Mouse (Mus musculus): ENCODE results near the gene Plgrkt. TPM values are rescaled to one million over a fixed set of nuclear protein-coding genes. Genes with fewer than 3 reads are reported as not detected.
"Not testable (repeated sequence)": the region's sequence is repeated elsewhere in the genome, so short reads cannot be mapped to it uniquely, and the experiment has no call there.

Plgrkt gene
- 9.8 and 55.6 TPM in 2 replicates for total RNA-seq (2014; rRNA removed; ENCODE audit: low replicate concordance)
- 53.5 and 60.3 TPM in 2 replicates for polyA plus RNA-seq (2015; fragmentation: Nextera tagmentation; extraction: Ambion mirVana)

GRCm38 (mm10) chr19:29366969-29367622 is at the start of gene Plgrkt, which contains the start of gene Cd274:
Gene Plgrkt (minus strand): TSS chr19:29367390.
Gene Cd274 (plus strand): TSS chr19:29367455.
- H3K27ac ChIP-seq (ENCODE audit: low read depth): peak within 1 kb of the TSS; percentile 66
- no peaks in the 10 kb centered on the region for H3K27me3 ChIP-seq (ENCODE audit: control insufficient read depth, insufficient read depth, low read length)
- peak within 1 kb of the TSS; percentile 51 for H3K9ac ChIP-seq (replicated peaks; ENCODE audit: low read depth, low read length)
- no peaks in the 10 kb centered on the region for H3K36me3 ChIP-seq (replicated peaks; ENCODE audit: control insufficient read depth, insufficient read depth, low read length)
- WGBS: 1% methylated on average over 26 of the region's 26 CpGs
- TF ChIP-seq CTCF (IDR thresholded peaks at IDR 0.05; ENCODE audit: low read depth) (no peak), EP300 (IDR thresholded peaks at IDR 0.05; ENCODE audit: low read depth) (no peak)
- peak within 1 kb of the TSS; percentile 71 for H3K4me3 ChIP-seq (ENCODE audit: low read depth, low read length)
- no peaks in the 10 kb centered on the region; the same call in 1 of the 2 replicates for H3K4me1 ChIP-seq (ENCODE audit: control insufficient read depth, insufficient read depth)
- H3K9me3 ChIP-seq (replicated peaks; ENCODE audit: control insufficient read depth, low read length): no peaks in the 10 kb centered on the region
- H3K4me2 ChIP-seq (ENCODE audit: low read depth, low read length): peak within 1 kb of the TSS; percentile 89
- peak; percentile 80 for DNase-seq (ENCODE audit: low spot score)
- ATAC-seq (ENCODE audit: insufficient read depth, low read depth): peak; percentile 77

GRCm38 (mm10) chr19:29416393-29416902 is 49.3 kb upstream of the Plgrkt start:
- no peak for ATAC-seq (ENCODE audit: insufficient read depth, low read depth)
- no peaks in the 10 kb centered on the region for H3K27me3 ChIP-seq (ENCODE audit: control insufficient read depth, insufficient read depth, low read length)
- no peak overlapping the region for H3K27ac ChIP-seq (ENCODE audit: low read depth)
- no peak overlapping the region for H3K9ac ChIP-seq (replicated peaks; ENCODE audit: low read depth, low read length)
- H3K4me1 ChIP-seq (ENCODE audit: control insufficient read depth, insufficient read depth): peaks cover 6% of the 10 kb centered on the region
- no peak for DNase-seq (ENCODE audit: low spot score)
- no peaks in the 10 kb centered on the region for H3K36me3 ChIP-seq (replicated peaks; ENCODE audit: control insufficient read depth, insufficient read depth, low read length)
- TF ChIP-seq CTCF (IDR thresholded peaks at IDR 0.05; ENCODE audit: low read depth) (no peak), EP300 (IDR thresholded peaks at IDR 0.05; ENCODE audit: low read depth) (no peak)
- H3K4me3 ChIP-seq (ENCODE audit: low read depth, low read length): no peak overlapping the region
- H3K9me3 ChIP-seq (replicated peaks; ENCODE audit: control insufficient read depth, low read length): no peaks in the 10 kb centered on the region
- WGBS: 68% methylated on average over 3 of the region's 3 CpGs
- no peak overlapping the region for H3K4me2 ChIP-seq (ENCODE audit: low read depth, low read length)

DNA sequence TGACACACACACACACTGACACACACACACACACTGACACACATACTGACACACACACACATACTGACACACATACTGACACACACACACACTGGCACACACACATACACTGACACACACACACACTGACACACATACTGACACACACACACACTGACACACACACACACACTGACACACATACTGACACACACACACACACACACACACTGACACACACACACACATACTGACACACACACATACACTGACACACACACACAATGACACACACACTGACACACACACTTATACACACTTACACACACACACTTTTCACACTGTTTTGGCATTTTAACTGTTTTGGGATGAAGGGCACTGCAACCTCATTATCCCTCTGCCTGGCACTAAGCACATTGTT is 47.7 kb upstream of the Plgrkt start:
- H3K9ac ChIP-seq (replicated peaks; ENCODE audit: low read depth, low read length); ATAC-seq (ENCODE audit: insufficient read depth, low read depth); H3K27me3 ChIP-seq (ENCODE audit: control insufficient read depth, insufficient read depth, low read length); H3K27ac ChIP-seq (ENCODE audit: low read depth); H3K36me3 ChIP-seq (replicated peaks; ENCODE audit: control insufficient read depth, insufficient read depth, low read length); H3K4me2 ChIP-seq (ENCODE audit: low read depth, low read length); DNase-seq (ENCODE audit: low spot score); H3K9me3 ChIP-seq (replicated peaks; ENCODE audit: control insufficient read depth, low read length); H3K4me3 ChIP-seq (ENCODE audit: low read depth, low read length); H3K4me1 ChIP-seq (ENCODE audit: control insufficient read depth, insufficient read depth): not testable (repeated sequence)

- Histone ChIP-seq H3K4me1 (ENCODE audit: control insufficient read depth, insufficient read depth) (peaks cover 6% of the 10 kb centered on the region), H3K9ac (replicated peaks; ENCODE audit: low read depth, low read length) (no peak overlapping the region), H3K27me3 (ENCODE audit: control insufficient read depth, insufficient read depth, low read length) (no peaks in the 10 kb centered on the region), H3K4me3 (ENCODE audit: low read depth, low read length) (no peak overlapping the region), H3K4me2 (ENCODE audit: low read depth, low read length) (no peak overlapping the region), H3K9me3 (replicated peaks; ENCODE audit: control insufficient read depth, low read length) (no peaks in the 10 kb centered on the region), H3K36me3 (replicated peaks; ENCODE audit: control insufficient read depth, insufficient read depth, low read length) (no peaks in the 10 kb centered on the region), H3K27ac (ENCODE audit: low read depth) (no peak overlapping the region)
- ATAC-seq (ENCODE audit: insufficient read depth, low read depth) (no peak), DNase-seq (ENCODE audit: low spot score) (no peak)
- no peak for TF ChIP-seq CTCF (IDR thresholded peaks at IDR 0.05; ENCODE audit: low read depth)
- no peak for TF ChIP-seq EP300 (IDR thresholded peaks at IDR 0.05; ENCODE audit: low read depth)
- 91% methylated on average over 3 of the region's 3 CpGs for WGBS
Measured at GRCm38 (mm10) chr19:29414513-29414912, 47.3 kb upstream of the Plgrkt start.

DNA sequence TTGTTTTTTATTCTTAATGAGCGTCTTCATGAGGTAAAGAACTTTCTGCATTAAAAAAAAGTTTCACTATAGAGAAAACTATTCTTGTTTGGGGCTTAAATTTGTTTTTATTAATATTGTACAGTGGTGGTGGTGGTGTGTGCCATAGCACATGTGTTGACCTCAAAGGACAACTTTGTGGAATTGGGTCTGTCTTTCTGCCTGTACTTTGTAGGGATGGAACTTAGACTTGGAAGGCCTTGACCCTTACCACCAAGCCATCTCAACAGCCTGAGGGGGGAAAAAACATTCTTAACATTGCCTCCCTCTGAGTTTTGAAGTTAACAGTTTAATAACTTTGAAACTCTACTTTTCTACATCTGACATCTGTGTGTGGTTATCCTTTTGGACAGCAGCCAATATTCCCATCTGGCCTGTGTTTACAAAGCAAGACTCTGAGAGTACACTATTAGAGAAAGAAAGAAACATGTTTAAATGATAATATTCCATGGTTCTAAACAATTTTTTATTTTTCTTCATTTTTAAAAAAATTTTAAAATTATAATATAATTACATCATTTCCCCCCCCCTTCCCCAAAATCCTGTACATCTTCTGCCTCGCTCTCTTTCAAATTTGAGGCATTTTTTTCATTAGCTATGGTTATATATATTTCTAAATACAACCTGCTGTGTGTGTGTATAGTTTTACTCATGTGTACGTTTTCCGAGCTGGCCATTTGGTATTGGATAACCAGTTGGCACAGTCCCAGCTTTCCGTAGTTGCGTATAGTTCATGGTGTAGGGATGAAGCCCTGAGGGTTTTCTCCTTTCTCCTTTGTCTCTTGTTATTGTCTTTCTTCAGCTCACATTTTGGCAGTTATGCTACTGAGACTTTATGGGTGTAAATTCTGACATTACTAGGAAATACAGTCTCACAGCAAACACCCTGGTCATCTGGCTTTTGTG is 45.6 kb upstream of the Plgrkt start:
- no peaks in the 10 kb centered on the region for H3K9me3 ChIP-seq (replicated peaks; ENCODE audit: control insufficient read depth, low read length)
- no peaks in the 10 kb centered on the region for H3K4me1 ChIP-seq (ENCODE audit: control insufficient read depth, insufficient read depth)
- H3K27ac ChIP-seq (ENCODE audit: low read depth): no peak overlapping the region
- no peaks in the 10 kb centered on the region for H3K27me3 ChIP-seq (ENCODE audit: control insufficient read depth, insufficient read depth, low read length)
- no peak overlapping the region for H3K9ac ChIP-seq (replicated peaks; ENCODE audit: low read depth, low read length)
- no peak overlapping the region for H3K4me2 ChIP-seq (ENCODE audit: low read depth, low read length)
- DNase-seq (ENCODE audit: low spot score) (no peak), ATAC-seq (ENCODE audit: insufficient read depth, low read depth) (no peak)
- no peaks in the 10 kb centered on the region for H3K36me3 ChIP-seq (replicated peaks; ENCODE audit: control insufficient read depth, insufficient read depth, low read length)
- H3K4me3 ChIP-seq (ENCODE audit: low read depth, low read length): no peak overlapping the region
- TF ChIP-seq EP300 (IDR thresholded peaks at IDR 0.05; ENCODE audit: low read depth) (no peak), CTCF (IDR thresholded peaks at IDR 0.05; ENCODE audit: low read depth) (no peak)
- WGBS: 72% methylated on average over 6 of the region's 6 CpGs

All from heart, postnatal 0 days (tissue).